Mouse (Mus musculus) lung, embryonic 15.5 days (tissue): ENCODE measurements around the gene S100a7a. TPM values are rescaled to one million over a fixed set of nuclear protein-coding genes. Genes with fewer than 3 reads are reported as not detected.

Experiments
- ATAC-seq: fragments of 200-750 bp; cut with Nextera tagmentation; 2 replicates; pipeline ENCODE4 v1.8.0; 2017; ENCODE audit warnings: moderate number of reproducible peaks, borderline replicate concordance; ENCODE audit not compliant: low FRiP score, low TSS enrichment; ENCODE audit errors: extremely low read depth
- H3K27ac ChIP-seq: fragments of 300-500 bp; sonication (generic); 2 replicates; pipeline ENCODE4 v1.5.1; 2015; ENCODE audit warnings: moderate library complexity, mild to moderate bottlenecking, inconsistent platforms
- H3K27me3 ChIP-seq: fragments of 300-500 bp; sonication (generic); 2 replicates; pipeline ENCODE4 v1.6.1; 2015; ENCODE audit warnings: inconsistent platforms
- H3K36me3 ChIP-seq: fragments of 300-500 bp; sonication (generic); 2 replicates; pipeline ENCODE4 v1.6.1; 2015; ENCODE audit warnings: inconsistent platforms
- H3K4me1 ChIP-seq: fragments of 300-500 bp; sonication (generic); 2 replicates; pipeline ENCODE4 v1.6.1; 2015; ENCODE audit warnings: inconsistent platforms
- H3K4me2 ChIP-seq: fragments of 300-500 bp; sonication (generic); 2 replicates; pipeline ENCODE4 v1.6.1; 2015; ENCODE audit warnings: inconsistent platforms, mild to moderate bottlenecking, moderate library complexity
- H3K4me3 ChIP-seq: fragments of 300-500 bp; sonication (generic); 2 replicates; pipeline ENCODE4 v1.5.1; 2015; ENCODE audit warnings: mild to moderate bottlenecking, inconsistent platforms
- H3K9ac ChIP-seq: fragments of 300-500 bp; sonication (generic); 2 replicates; pipeline ENCODE4 v1.6.1; 2015; ENCODE audit warnings: inconsistent platforms
- H3K9me3 ChIP-seq: fragments of 300-500 bp; sonication (generic); 2 replicates; pipeline ENCODE4 v1.6.1; 2016; ENCODE audit warnings: inconsistent platforms
- WGBS: fragments of 180-500 bp; shearing (Covaris S2); methylation state at CpG from one replicate; pipeline ENCODE4 v1.1.7; 2015; 5-methylcytosine and 5-hydroxymethylcytosine counted together
- polyA plus RNA-seq: library from polyadenylated mRNA; unstranded; fragments of >200 nt; fragmentation: Nextera tagmentation; extraction: Ambion mirVana; gene quantifications from 2 replicates; pipeline ENCODE4 v1.2.1, GENCODE M21; 2015

S100a7a gene
- polyA plus RNA-seq, 1 experiment from 2014 or later = 0.11 TPM

DNA sequence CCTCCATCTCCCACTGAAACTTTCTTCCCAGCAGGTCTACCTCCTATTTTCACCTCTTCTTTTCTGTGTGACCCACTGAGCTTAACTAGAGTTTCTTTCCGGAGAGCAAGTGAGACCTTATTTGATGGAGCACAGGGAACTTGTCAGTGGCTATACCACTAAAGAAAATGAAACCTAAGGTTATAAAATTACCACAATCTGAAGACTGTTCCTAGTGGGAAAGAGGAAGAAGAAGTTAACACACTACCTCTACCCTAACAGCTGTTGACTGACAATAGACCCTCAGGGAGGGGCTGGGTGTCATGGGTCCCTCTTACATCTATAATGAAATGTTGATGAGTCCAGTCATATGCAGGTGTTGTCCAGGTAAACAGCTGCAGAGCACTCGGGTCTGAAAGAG, 21.8 kb upstream of the S100a7a start:
- Histone ChIP-seq H3K4me1 (no peaks in the 10 kb centered on the region), H3K27ac (no peak overlapping the region), H3K4me3 (no peak overlapping the region), H3K4me2 (no peak overlapping the region), H3K36me3 (no peaks in the 10 kb centered on the region), H3K9ac (no peak overlapping the region), H3K27me3 (no peaks in the 10 kb centered on the region), H3K9me3 (no peaks in the 10 kb centered on the region)
- ATAC-seq = no peak
- 78% methylated on average over 2 of the region's 2 CpGs for WGBS

DNA sequence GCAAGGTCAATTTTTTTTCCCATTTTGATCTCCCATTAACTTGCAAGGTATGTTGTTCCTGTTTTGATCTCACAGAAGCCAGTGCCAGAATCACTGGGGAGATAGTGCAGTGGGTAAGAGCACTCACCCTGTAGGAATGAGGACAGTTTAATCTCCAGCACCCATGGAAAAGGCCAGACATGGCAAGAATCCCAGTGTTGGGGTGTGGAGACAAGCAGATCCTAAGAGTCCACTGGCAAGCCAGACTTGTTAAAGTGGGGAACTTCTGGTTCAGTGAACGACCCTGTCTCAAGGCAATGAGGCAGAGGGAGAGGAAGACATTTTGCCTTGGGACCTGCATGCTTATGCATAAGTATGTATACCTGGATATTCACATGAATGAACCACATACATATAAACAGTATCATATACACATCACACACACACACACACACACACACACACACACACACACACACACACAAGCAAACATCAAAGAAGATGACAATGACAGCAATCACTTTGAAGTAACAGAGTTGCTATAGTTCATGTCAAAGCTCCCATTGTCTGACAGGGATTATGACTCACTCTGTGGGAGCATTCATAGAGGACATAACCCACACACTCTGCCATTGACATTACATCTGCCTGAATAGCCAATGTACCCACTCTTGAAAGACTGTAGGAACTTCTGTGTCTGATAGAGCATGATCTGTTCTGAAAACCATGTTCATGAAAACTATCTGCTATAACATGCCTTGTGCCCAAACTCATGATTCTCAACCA, 15.1 kb upstream of the S100a7a start:
- ATAC-seq = no peak
- 44% methylated on average over 1 of the region's 1 CpGs for WGBS
- Histone ChIP-seq H3K27ac (no peak overlapping the region), H3K9ac (no peak overlapping the region), H3K4me1 (no peaks in the 10 kb centered on the region), H3K9me3 (no peaks in the 10 kb centered on the region), H3K27me3 (no peaks in the 10 kb centered on the region), H3K4me3 (no peak overlapping the region), H3K4me2 (no peak overlapping the region), H3K36me3 (no peaks in the 10 kb centered on the region)

DNA sequence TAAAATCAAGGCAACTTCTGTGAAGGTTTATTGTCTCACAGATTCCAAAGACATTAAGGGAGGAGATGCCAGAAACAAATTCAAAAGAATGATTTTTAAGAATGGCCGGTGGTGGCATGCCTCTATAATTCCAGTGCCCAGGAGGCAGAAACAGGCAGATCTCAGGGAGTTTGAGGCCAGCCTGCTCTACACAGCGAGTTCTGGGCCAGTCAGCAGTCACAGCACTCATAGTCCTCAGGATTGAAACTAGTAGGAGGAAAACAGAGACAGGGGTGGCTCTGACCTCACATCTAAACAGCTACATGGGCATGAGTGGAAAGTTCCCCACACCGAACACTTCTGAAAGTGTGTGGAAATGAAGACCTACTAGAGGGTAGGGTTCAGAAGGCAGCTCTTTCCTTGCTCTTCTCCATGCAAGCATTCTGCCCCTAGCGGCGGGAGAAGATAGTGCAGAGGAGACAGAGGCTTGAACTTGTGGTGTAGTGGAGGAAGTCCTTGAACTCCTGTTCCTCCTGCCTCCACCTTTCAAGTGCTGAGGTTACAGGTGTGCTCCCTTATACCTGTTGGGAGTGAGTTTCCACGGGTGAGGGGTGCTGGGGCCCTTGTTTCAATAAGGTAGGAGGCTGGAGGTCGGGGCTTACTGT, 14.2 kb upstream of the S100a7a start:
- no peak overlapping the region for H3K9ac ChIP-seq
- WGBS = 51% methylated on average over 7 of the region's 7 CpGs

DNA sequence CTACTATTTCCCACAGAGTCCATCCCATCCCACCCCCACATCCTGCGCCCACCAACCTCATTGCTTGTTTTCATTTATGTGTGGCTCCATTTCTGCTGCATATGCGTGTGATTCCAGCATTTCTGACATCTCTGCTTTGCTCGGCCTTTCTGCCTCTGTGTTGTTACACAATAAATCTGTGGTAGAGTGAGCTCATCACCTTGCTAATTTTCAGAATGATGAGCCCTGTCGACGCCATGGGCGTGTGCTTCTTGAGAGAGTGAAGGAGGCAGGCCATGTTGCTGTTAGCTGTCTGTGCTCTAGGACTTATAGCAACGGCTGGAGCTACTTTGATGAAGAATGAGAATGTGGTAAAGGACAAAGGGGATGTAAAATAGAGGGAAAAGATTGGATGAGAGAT, 12.8 kb upstream of the S100a7a start:
- Histone ChIP-seq H3K9ac (no peak overlapping the region), H3K27ac (no peak overlapping the region), H3K27me3 (no peaks in the 10 kb centered on the region), H3K9me3 (no peaks in the 10 kb centered on the region), H3K4me3 (no peak overlapping the region), H3K36me3 (no peaks in the 10 kb centered on the region), H3K4me1 (no peaks in the 10 kb centered on the region), H3K4me2 (no peak overlapping the region)
- WGBS = 74% methylated on average over 7 of the region's 7 CpGs
- ATAC-seq = no peak

More for the DNA sequence above, 14.2 kb upstream of the S100a7a start:
- ATAC-seq = no peak
- Histone ChIP-seq H3K4me1 (no peaks in the 10 kb centered on the region), H3K27ac (no peak overlapping the region), H3K4me3 (no peak overlapping the region), H3K9me3 (no peaks in the 10 kb centered on the region), H3K27me3 (no peaks in the 10 kb centered on the region), H3K36me3 (no peaks in the 10 kb centered on the region), H3K4me2 (no peak overlapping the region)

DNA sequence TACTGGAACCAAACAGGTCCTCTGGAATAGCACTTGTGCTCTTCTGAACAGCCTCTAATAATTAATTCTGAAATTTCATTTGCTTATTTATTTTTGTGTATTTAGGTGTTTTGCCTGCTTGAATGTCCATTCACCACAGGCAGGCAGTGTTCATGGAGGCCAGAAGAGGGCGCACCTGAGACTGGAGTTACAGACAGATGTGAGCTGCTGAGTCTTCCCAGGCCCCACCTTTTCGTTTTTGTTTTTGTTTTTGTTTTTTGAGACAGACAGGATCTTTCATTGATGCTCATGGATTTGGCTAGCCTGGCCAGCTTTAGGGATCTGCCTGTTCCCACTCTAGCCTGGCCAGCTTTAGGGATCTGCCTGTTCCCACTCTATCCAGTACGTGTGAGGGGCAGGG, 9.6 kb upstream of the S100a7a start:
- 46% methylated on average over 3 of the region's 3 CpGs for WGBS
- no peak overlapping the region for H3K27ac ChIP-seq
- H3K36me3 ChIP-seq = no peaks in the 10 kb centered on the region
- no peaks in the 10 kb centered on the region for H3K27me3 ChIP-seq
- H3K9ac ChIP-seq = no peak overlapping the region
- H3K4me1 ChIP-seq = no peaks in the 10 kb centered on the region
- H3K4me2 ChIP-seq = no peak overlapping the region
- no peak for ATAC-seq
- H3K4me3 ChIP-seq = no peak overlapping the region
- no peaks in the 10 kb centered on the region for H3K9me3 ChIP-seq

DNA sequence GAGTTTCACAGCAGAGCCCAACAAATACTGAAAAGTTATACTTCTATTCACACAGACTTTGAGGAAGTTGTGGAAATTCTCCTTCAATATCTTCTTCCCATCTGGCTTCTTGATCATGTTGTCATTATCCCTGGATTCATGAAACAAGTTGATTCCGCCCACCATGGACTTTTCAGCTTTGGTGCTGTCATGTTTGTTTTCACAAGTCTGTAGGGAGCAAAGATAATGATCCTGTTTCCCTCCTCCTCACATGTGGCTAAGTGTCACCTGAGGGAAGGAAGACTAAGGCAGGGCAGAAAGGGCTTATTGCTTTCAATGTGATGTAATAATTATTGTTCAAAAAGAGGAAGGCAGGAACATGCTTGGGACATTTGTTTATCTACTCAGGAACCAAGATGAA, 6.5 kb upstream of the S100a7a start:
- H3K27me3 ChIP-seq = no peaks in the 10 kb centered on the region
- no peak for ATAC-seq
- WGBS = 56% methylated on average over 1 of the region's 1 CpGs
- no peak overlapping the region for H3K27ac ChIP-seq
- H3K9ac ChIP-seq = no peak overlapping the region
- no peaks in the 10 kb centered on the region for H3K4me1 ChIP-seq
- H3K4me3 ChIP-seq = no peak overlapping the region
- H3K36me3 ChIP-seq = no peaks in the 10 kb centered on the region
- H3K4me2 ChIP-seq = no peak overlapping the region
- H3K9me3 ChIP-seq = no peaks in the 10 kb centered on the region

DNA sequence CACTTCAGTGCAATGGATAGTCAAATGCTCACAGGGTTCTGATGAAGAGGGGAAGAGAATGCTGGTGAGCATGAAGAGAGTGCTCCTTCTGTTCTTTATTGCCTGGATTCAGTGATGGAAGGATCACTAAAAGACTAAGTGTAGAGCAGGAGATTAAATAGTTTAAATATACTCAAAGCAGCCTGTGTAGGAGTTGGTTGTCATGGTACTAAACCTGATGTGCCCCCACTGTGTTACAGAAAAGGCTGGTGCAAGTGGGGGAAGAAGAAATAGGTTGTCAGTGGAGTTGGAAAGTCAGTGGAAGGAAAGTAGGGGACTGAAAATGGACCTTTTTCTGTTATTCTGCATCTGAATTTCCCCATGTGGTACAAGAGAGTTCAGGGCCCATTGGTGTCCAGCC, 4.8 kb upstream of the S100a7a start:
- Histone ChIP-seq H3K4me2 (no peak overlapping the region), H3K9ac (no peak overlapping the region), H3K36me3 (no peaks in the 10 kb centered on the region), H3K9me3 (no peaks in the 10 kb centered on the region), H3K27me3 (no peaks in the 10 kb centered on the region; the same call in 1 of the 2 replicates), H3K4me3 (no peak overlapping the region), H3K4me1 (no peaks in the 10 kb centered on the region), H3K27ac (no peak overlapping the region)
- no peak for ATAC-seq

DNA sequence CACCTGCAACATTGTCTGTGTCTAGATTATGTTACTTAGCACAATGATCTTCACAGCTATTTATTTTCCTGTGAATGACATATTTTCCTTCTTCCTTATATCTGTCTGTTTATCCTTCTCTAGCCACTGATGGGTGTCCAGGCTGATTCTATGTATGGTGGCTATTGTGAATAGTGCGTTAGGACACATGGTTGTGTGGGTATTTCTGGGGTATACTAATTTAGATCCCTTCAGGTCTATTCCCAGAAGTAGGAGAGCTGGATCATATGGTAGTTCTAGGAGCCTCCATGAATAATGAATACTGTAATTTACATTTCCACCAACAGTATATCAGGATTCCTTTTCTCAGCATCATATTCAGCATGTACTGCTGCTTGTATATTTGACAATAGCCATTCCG, 4.0 kb upstream of the S100a7a start:
- Histone ChIP-seq H3K4me2 (no peak overlapping the region), H3K27me3 (no peaks in the 10 kb centered on the region; the same call in 1 of the 2 replicates), H3K9me3 (no peaks in the 10 kb centered on the region), H3K4me3 (no peak overlapping the region), H3K9ac (no peak overlapping the region), H3K27ac (no peak overlapping the region), H3K36me3 (no peaks in the 10 kb centered on the region), H3K4me1 (no peaks in the 10 kb centered on the region)
- no peak for ATAC-seq
- 93% methylated on average over 2 of the region's 2 CpGs for WGBS

DNA sequence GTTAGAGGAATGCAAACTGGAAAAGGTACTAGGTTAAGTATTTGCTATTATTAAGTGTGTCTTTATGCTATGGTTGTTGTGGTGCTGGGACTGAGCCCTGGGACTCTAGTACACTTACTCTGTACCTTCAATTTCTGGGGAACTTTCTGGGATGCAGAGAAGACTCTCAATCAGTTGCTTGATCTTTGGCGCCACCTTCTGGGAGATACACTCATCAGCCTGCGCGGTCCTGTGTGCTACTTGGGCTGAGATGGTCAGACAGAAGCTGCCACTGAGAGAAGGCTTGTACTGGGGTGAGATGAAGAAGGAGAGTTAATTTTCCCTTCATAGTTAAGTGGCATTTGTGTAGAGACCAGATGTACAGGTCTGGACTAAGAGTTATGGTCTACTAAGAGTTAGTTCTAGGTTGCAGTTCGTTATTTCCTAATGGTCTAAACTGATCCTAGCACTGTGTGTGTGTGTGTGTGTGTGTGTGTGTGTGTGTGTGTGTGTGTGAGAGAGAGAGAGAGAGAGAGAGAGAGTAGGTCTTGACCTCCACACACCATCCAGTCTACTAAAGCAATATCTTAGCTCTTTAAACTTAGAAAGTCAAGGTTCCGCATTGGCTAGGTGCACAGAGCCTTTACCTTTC, 824 bp upstream of the S100a7a start:
- Histone ChIP-seq H3K9ac (no peak overlapping the region), H3K27ac (no peak overlapping the region), H3K9me3 (no peaks in the 10 kb centered on the region), H3K4me2 (no peak overlapping the region), H3K27me3 (no peaks in the 10 kb centered on the region; the same call in 1 of the 2 replicates), H3K4me1 (no peaks in the 10 kb centered on the region), H3K36me3 (no peaks in the 10 kb centered on the region), H3K4me3 (no peak overlapping the region)
- 37% methylated on average over 5 of the region's 5 CpGs for WGBS
- peak; percentile 64; the same call in 1 of the 2 replicates for ATAC-seq

DNA sequence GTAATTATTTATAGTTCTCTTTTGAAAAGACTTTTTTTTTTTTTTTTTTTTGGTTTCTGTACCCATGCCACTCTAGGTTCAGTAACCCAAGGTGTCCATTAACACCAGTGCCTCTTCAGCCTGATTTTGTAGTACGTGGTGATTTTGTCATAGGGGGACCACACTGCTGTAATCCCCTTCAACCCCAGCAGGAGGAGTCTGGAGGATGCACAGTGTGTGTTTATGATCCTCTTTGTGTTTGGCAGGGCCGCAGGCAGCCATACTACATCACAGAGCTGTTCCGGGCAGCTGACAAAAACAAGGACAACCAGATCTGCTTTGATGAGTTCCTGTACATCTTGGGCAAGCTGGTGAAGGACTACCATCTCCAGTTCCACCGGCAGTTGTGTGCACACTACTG, 3.6 kb downstream of the S100a7a start:
- 70% methylated on average over 4 of the region's 4 CpGs for WGBS
- no peak for ATAC-seq
- no peak overlapping the region for H3K9ac ChIP-seq

DNA sequence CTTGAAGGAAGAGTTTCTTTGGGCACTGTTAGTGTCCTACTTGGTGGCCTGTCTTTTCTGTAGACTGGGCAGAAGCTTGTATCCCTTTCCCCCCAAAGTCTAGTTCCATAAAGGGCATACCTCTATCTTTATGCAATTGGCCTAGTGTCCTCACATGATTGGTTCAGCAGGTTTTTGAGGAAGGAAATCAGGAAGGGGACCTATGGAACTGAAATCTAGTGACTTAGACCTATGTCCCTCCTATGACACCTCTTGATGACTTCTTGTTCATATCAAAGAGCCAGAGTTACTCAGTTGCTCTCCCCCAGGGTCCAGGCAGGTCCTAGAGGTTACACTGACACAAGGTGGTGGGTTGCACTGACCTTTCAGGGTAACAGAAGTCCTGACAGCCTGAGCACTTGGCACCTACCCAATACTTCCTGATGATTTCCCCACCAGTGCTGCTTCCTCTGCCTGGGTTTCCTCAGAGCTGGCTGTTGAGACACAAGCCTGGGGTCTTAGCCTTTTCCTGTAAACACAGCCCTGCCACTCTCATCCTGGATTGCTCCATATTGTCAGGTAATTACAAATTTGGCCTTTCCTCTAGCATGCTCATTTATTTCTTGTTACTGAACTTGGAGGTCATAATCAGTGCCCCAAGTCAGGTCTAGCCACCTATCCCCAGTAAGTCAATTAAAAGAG, 5.7 kb downstream of the S100a7a start:
- Histone ChIP-seq H3K9me3 (no peaks in the 10 kb centered on the region), H3K9ac (no peak overlapping the region), H3K27me3 (no peaks in the 10 kb centered on the region), H3K4me1 (no peaks in the 10 kb centered on the region), H3K27ac (no peak overlapping the region), H3K4me2 (no peak overlapping the region), H3K4me3 (no peak overlapping the region), H3K36me3 (no peaks in the 10 kb centered on the region)
- no peak for ATAC-seq

More for the DNA sequence above, 3.6 kb downstream of the S100a7a start:
- H3K27ac ChIP-seq = no peak overlapping the region
- H3K9me3 ChIP-seq = no peaks in the 10 kb centered on the region
- H3K27me3 ChIP-seq = no peaks in the 10 kb centered on the region; the same call in 1 of the 2 replicates
- no peak overlapping the region for H3K4me2 ChIP-seq
- H3K4me3 ChIP-seq = no peak overlapping the region
- H3K4me1 ChIP-seq = no peaks in the 10 kb centered on the region
- no peaks in the 10 kb centered on the region for H3K36me3 ChIP-seq

DNA sequence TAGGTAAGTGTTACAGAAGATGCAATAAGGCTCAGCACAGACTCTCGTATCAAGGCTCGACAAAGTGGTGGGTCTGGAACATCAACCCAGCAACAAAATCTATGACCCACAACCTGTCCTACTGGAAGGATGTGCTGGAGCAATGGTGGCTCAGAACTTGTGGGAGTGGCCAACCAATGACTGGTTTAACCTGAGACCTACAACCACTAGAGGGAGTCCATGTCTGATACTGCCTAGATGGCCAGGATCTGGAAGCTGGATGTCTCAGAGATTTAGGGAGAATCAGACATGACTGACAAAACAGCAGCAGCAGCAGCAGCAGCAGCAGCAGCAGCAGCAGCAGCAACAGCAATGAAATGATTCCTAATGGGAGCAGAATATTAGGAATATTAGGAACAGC, 10.4 kb downstream of the S100a7a start:
- no peak overlapping the region for H3K9ac ChIP-seq
- no peaks in the 10 kb centered on the region for H3K27me3 ChIP-seq
- H3K4me2 ChIP-seq = no peak overlapping the region
- no peaks in the 10 kb centered on the region for H3K9me3 ChIP-seq
- WGBS = 74% methylated on average over 2 of the region's 2 CpGs
- no peak for ATAC-seq
- H3K27ac ChIP-seq = no peak overlapping the region
- no peaks in the 10 kb centered on the region for H3K4me1 ChIP-seq
- H3K36me3 ChIP-seq = no peaks in the 10 kb centered on the region
- no peak overlapping the region for H3K4me3 ChIP-seq
